Mouse (Mus musculus) hindbrain, embryonic 11.5 days (tissue): ENCODE measurements around the gene Rnf8. TPM values are rescaled to one million over a fixed set of nuclear protein-coding genes. Genes with fewer than 3 reads are reported as not detected.

Experiments used
- ATAC-seq: fragments of 200-750 bp; cut with Nextera tagmentation; 2 replicates; pipeline ENCODE4 v1.8.0; 2017; ENCODE audit warnings: mild to moderate bottlenecking, moderate TSS enrichment, moderate library complexity; ENCODE audit not compliant: low FRiP score
- DNase-seq: peaks from one replicate; pipeline ENCODE4 v3.0.0-alpha.2; 2015; ENCODE audit warnings: low spot score
- H3K27ac ChIP-seq: fragments of 300-500 bp; sonication (generic); 2 replicates; pipeline ENCODE4 v1.5.1; 2014; ENCODE audit warnings: mild to moderate bottlenecking, low read depth, low read length
- H3K27me3 ChIP-seq: fragments of 300-500 bp; sonication (generic); 2 replicates; pipeline ENCODE4 v1.6.1; 2014; ENCODE audit warnings: mild to moderate bottlenecking, low read length, moderate library complexity, mixed read lengths; ENCODE audit not compliant: control insufficient read depth, insufficient read depth
- H3K36me3 ChIP-seq: fragments of 300-500 bp; sonication (generic); 2 replicates; pipeline ENCODE4 v1.6.1; 2014; ENCODE audit warnings: mild to moderate bottlenecking, low read length, moderate library complexity, mixed read lengths; ENCODE audit not compliant: control insufficient read depth, insufficient read depth
- H3K4me1 ChIP-seq: fragments of 300-500 bp; sonication (generic); replicated peaks from 2 replicates; pipeline ENCODE4 v1.6.1; 2014; ENCODE audit warnings: low read length, mixed read lengths; ENCODE audit not compliant: control insufficient read depth, insufficient read depth
- H3K4me2 ChIP-seq: fragments of 300-500 bp; sonication (generic); replicated peaks from 2 replicates; pipeline ENCODE4 v1.6.1; 2014; ENCODE audit warnings: mild to moderate bottlenecking, low read depth, low read length
- H3K4me3 ChIP-seq: fragments of 300-500 bp; sonication (generic); 2 replicates; pipeline ENCODE4 v1.5.1; 2014; ENCODE audit warnings: low read depth, low read length
- H3K9ac ChIP-seq: fragments of 300-500 bp; sonication (generic); 2 replicates; pipeline ENCODE4 v1.6.1; 2014; ENCODE audit warnings: low read depth, low read length
- H3K9me3 ChIP-seq: fragments of 300-500 bp; sonication (generic); 2 replicates; pipeline ENCODE4 v1.6.1; 2016; ENCODE audit warnings: low read length; ENCODE audit not compliant: control insufficient read depth
- WGBS: fragments of 180-500 bp; shearing (Covaris S2); extraction: QIAGEN DNeasy Blood & Tissue Kit; methylation state at CpG from one replicate; pipeline ENCODE4 v1.1.7; 2014; 5-methylcytosine and 5-hydroxymethylcytosine counted together
- polyA plus RNA-seq: library from polyadenylated mRNA; unstranded; fragments of >200 nt; fragmentation: Nextera tagmentation; extraction: Ambion mirVana; gene quantifications from 2 replicates; pipeline ENCODE4 v1.2.1, GENCODE M21; 2014

Gene Rnf8
- polyA plus RNA-seq, 1 experiment from 2014 or later: 113 TPM

DNA sequence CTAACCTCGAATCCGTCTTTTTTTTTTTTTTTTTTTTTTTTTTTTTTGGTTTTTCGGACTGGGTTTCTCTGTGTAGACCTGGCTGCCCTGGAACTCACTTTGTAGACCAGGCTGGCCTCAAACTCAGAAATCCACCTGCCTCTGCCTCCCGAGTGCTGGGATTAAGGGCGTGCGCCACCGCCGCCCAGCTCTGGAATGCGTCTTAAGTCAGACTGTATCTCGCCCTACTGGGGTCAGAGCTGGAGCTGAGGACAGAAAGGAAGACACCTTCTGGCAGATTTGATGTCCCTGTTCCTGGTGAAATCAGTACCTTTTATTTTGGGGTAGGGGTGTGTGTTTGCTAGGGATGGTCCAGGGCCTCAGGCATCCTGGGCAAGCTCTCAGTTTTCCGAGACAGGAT is 17.7 kb downstream of the Rnf8 start:
- Histone ChIP-seq H3K9ac (no peak overlapping the region), H3K4me3 (no peak overlapping the region), H3K27ac (no peak overlapping the region), H3K36me3 (peaks cover 19% of the 10 kb centered on the region), H3K4me2 (no peak overlapping the region), H3K4me1 (no peaks in the 10 kb centered on the region), H3K9me3 (no peaks in the 10 kb centered on the region), H3K27me3 (no peaks in the 10 kb centered on the region)
- ATAC-seq (no peak), DNase-seq (no peak)
- 96% methylated on average over 11 of the region's 11 CpGs for WGBS

GRCm38 (mm10) chr17:29635492-29635891 is 20.9 kb downstream of the Rnf8 start:
- H3K9me3 ChIP-seq: no peaks in the 10 kb centered on the region
- WGBS: 87% methylated on average over 8 of the region's 8 CpGs

GRCm38 (mm10) chr17:29636118-29636517 is 21.5 kb downstream of the Rnf8 start:
- WGBS: 80% methylated on average over 5 of the region's 5 CpGs
- H3K9me3 ChIP-seq: no peaks in the 10 kb centered on the region
- H3K4me2 ChIP-seq: no peak overlapping the region
- H3K27me3 ChIP-seq: no peaks in the 10 kb centered on the region
- H3K4me3 ChIP-seq: no peak overlapping the region
- no peaks in the 10 kb centered on the region for H3K4me1 ChIP-seq
- no peak overlapping the region for H3K9ac ChIP-seq
- DNase-seq: peak; percentile 46
- peaks cover 22% of the 10 kb centered on the region; the same call in 1 of the 2 replicates for H3K36me3 ChIP-seq
- no peak for ATAC-seq
- no peak overlapping the region for H3K27ac ChIP-seq

More at GRCm38 (mm10) chr17:29635492-29635891, 20.9 kb downstream of the Rnf8 start:
- ATAC-seq (no peak), DNase-seq (no peak)
- Histone ChIP-seq H3K9ac (no peak overlapping the region), H3K4me1 (no peaks in the 10 kb centered on the region), H3K4me2 (no peak overlapping the region), H3K27me3 (no peaks in the 10 kb centered on the region), H3K27ac (no peak overlapping the region), H3K36me3 (peaks cover 20% of the 10 kb centered on the region; the same call in 1 of the 2 replicates), H3K4me3 (no peak overlapping the region)

- Histone ChIP-seq H3K36me3 (peaks cover 20% of the 10 kb centered on the region; the same call in 1 of the 2 replicates), H3K4me1 (no peaks in the 10 kb centered on the region), H3K9me3 (no peaks in the 10 kb centered on the region), H3K4me3 (no peak overlapping the region), H3K4me2 (no peak overlapping the region), H3K27me3 (no peaks in the 10 kb centered on the region), H3K9ac (no peak overlapping the region), H3K27ac (no peak overlapping the region)
- DNase-seq: no peak
- 96% methylated on average over 4 of the region's 4 CpGs for WGBS
- ATAC-seq: no peak
Observed at GRCm38 (mm10) chr17:29637377-29637776, 22.8 kb downstream of the Rnf8 start.

- ATAC-seq: no peak
- H3K27ac ChIP-seq: no peak overlapping the region
- no peaks in the 10 kb centered on the region for H3K4me1 ChIP-seq
- no peak for DNase-seq
- H3K9me3 ChIP-seq: no peaks in the 10 kb centered on the region
- peaks cover 20% of the 10 kb centered on the region; the same call in 1 of the 2 replicates for H3K36me3 ChIP-seq
- no peak overlapping the region for H3K4me3 ChIP-seq
- H3K9ac ChIP-seq: no peak overlapping the region
- H3K4me2 ChIP-seq: no peak overlapping the region
- H3K27me3 ChIP-seq: no peaks in the 10 kb centered on the region
- 86% methylated on average over 8 of the region's 8 CpGs for WGBS
Observed at GRCm38 (mm10) chr17:29637895-29638294, 23.3 kb downstream of the Rnf8 start.

- Histone ChIP-seq H3K36me3 (peaks cover 14% of the 10 kb centered on the region; the same call in 1 of the 2 replicates), H3K9me3 (no peaks in the 10 kb centered on the region), H3K9ac (no peak overlapping the region), H3K4me1 (no peaks in the 10 kb centered on the region), H3K27ac (no peak overlapping the region), H3K4me3 (no peak overlapping the region), H3K27me3 (no peaks in the 10 kb centered on the region), H3K4me2 (no peak overlapping the region)
- ATAC-seq (no peak), DNase-seq (no peak)
- 96% methylated on average over 11 of the region's 11 CpGs for WGBS
Observed at GRCm38 (mm10) chr17:29640971-29641370, 26.4 kb downstream of the Rnf8 start.

DNA sequence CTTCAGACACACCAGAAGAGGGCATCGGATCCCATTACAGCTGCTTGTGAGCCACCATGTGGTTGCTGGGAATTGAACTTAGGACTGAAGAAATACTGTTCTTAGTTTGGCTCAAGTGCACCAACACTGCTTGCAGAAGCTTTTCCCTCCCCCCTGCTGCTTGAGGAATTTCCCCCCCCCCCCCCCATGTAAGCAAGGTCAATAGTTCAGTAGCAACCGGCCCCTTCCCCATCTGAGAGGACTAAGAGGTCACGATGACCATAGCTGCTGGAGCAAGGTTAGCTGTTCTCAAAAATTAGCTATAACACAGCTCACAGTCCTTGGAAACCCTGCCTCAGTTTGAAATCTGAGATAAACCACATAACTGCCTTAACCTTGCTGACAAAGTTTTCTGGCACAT is 27.6 kb downstream of the Rnf8 start:
- 61% methylated on average over 3 of the region's 3 CpGs for WGBS
- no peaks in the 10 kb centered on the region for H3K4me1 ChIP-seq
- no peaks in the 10 kb centered on the region for H3K9me3 ChIP-seq
- H3K27me3 ChIP-seq: no peaks in the 10 kb centered on the region
- H3K4me3 ChIP-seq: no peak overlapping the region
- DNase-seq (no peak), ATAC-seq (no peak)
- H3K4me2 ChIP-seq: no peak overlapping the region
- H3K36me3 ChIP-seq: peaks cover 10% of the 10 kb centered on the region; the same call in 1 of the 2 replicates
- H3K9ac ChIP-seq: no peak overlapping the region
- no peak overlapping the region for H3K27ac ChIP-seq

GRCm38 (mm10) chr17:29658249-29658648 is 43.7 kb downstream of the Rnf8 start:
- Histone ChIP-seq H3K27me3 (no peaks in the 10 kb centered on the region), H3K4me1 (no peaks in the 10 kb centered on the region), H3K4me2 (no peak overlapping the region), H3K9me3 (no peaks in the 10 kb centered on the region), H3K27ac (no peak overlapping the region), H3K9ac (no peak overlapping the region), H3K4me3 (no peak overlapping the region), H3K36me3 (no peaks in the 10 kb centered on the region)
- WGBS: 86% methylated on average over 2 of the region's 2 CpGs
- DNase-seq: no peak
- ATAC-seq: no peak

DNA sequence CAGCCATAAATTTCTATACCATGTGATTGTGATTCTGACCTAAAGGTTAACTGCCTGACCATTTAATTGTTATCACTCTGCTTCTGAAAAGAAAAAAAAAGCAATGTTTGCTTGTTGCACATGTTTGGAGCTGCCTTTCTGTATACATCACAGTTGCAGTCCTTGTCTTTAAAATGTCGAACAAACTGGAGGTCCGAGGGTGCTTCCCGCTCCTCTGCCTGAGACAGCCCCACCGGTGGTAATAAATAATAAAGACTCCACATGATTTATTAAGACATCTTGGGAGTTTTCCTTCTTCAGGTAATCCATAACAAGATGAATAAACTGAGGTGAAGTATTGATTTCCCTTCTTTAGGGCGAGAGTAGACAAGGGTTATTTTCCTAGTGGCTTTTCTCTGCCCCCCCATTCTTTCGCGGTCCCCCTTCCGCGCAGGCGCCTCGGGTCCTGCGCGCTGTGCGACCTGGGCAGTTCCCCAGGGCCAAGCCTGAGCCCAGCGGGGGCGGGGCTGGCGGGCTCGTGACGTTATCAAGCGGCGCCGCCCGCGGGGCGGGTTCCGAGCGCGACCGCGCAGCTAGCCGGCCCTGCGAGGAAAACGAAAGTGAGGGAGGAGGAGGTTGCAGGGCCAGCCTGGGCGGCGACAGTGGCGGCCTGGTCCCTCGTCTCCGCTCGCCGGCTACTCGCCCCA is 45.6 kb downstream of the Rnf8 start, which contains the start of gene Cmtr1:
TSS of gene Cmtr1 (plus strand) at position 520 of the 686 bp plus-strand sequence.
- Histone ChIP-seq H3K9me3 (no peaks in the 10 kb centered on the region), H3K4me1 (no peaks in the 10 kb centered on the region), H3K4me2 (peak within 1 kb of the TSS; percentile 77), H3K36me3 (no peaks in the 10 kb centered on the region), H3K27ac (peak within 1 kb of the TSS; percentile 89), H3K4me3 (peak within 1 kb of the TSS; percentile 97), H3K9ac (peak within 1 kb of the TSS; percentile 96), H3K27me3 (no peaks in the 10 kb centered on the region)
- ATAC-seq (peak; percentile 97), DNase-seq (peak; percentile 97)
- 1% methylated on average over 37 of the region's 41 CpGs for WGBS
